Mouse (Mus musculus): Measurements from ENCODE around the gene Ubac2. TPM values are rescaled to one million over a fixed set of nuclear protein-coding genes. Genes with fewer than 3 reads are reported as not detected.

Ubac2 gene
- polyA plus RNA-seq, 1 experiment from 2014 or later: 43.2 TPM

DNA sequence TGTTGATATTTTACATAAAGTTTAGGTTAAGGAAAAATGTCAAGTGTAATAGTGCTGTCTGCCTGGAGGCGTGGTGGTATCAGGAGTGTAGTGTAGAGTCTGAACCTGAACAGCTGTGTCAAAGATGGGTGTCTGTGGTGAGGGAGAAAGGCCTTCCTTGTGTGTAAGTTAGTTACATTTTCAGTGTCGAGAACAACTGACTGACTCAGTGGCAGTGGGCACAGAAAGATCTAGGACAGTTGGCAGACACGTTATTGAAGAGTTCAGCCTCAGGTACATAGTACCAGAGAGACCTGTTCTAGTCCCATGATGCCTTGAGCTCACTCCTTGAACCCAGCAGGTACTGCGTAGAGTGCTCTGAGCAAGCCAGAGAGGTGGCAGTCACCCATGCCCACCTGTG is 87.0 kb downstream of the Ubac2 start:
- no peak overlapping the region for H3K9ac ChIP-seq (replicated peaks; ENCODE audit: low read depth)
- 85% methylated on average over 4 of the region's 4 CpGs for WGBS
- peaks cover 6% of the 10 kb centered on the region; the same call in 1 of the 2 replicates for H3K4me1 ChIP-seq (ENCODE audit: insufficient read depth, low read depth, low read length)
- no peaks in the 10 kb centered on the region for H3K27me3 ChIP-seq (replicated peaks; ENCODE audit: insufficient read depth, low read length)
- no peak overlapping the region for H3K4me2 ChIP-seq (replicated peaks; ENCODE audit: low read depth, low read length)
- H3K27ac ChIP-seq (ENCODE audit: low read length): no peak overlapping the region
- H3K4me3 ChIP-seq (ENCODE audit: low read depth, low read length): no peak overlapping the region
- H3K9me3 ChIP-seq (ENCODE audit: low read length): no peaks in the 10 kb centered on the region
- DNase-seq (ENCODE audit: low spot score) (no peak), ATAC-seq (no peak)
- no peaks in the 10 kb centered on the region for H3K36me3 ChIP-seq (ENCODE audit: insufficient read depth, low read length)
- TF ChIP-seq EP300 (IDR thresholded peaks at IDR 0.05): no peak
- TF ChIP-seq CTCF (IDR thresholded peaks at IDR 0.05): no peak

DNA sequence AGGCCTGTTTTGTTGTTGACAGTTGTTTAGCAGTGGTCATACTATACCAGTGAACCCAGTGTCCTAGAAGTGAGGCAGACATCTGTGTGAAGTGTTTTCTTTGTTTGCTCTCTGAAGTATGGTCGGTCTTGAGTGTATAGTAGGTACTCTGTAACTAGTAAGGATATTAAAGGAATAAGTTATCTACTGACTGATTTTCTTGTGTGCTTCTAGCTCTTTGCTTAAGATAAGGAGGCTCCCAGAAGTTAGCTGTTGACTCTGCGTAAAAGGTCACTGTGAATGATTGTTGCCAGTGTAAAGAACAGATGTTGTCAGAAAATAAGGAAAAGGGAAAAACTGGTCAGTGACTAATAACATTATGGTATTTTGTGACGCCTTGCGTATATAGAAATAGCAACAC is 88.7 kb downstream of the Ubac2 start:
- H3K27me3 ChIP-seq (replicated peaks; ENCODE audit: insufficient read depth, low read length): no peaks in the 10 kb centered on the region
- no peak overlapping the region for H3K4me3 ChIP-seq (ENCODE audit: low read depth, low read length)
- no peak overlapping the region for H3K27ac ChIP-seq (ENCODE audit: low read length)
- peaks cover 6% of the 10 kb centered on the region; the same call in 1 of the 2 replicates for H3K4me1 ChIP-seq (ENCODE audit: insufficient read depth, low read depth, low read length)
- DNase-seq (ENCODE audit: low spot score): no peak
- ATAC-seq: no peak
- no peaks in the 10 kb centered on the region for H3K36me3 ChIP-seq (ENCODE audit: insufficient read depth, low read length)
- WGBS: 67% methylated on average over 4 of the region's 4 CpGs
- TF ChIP-seq EP300 (IDR thresholded peaks at IDR 0.05) (no peak), CTCF (IDR thresholded peaks at IDR 0.05) (no peak)
- no peak overlapping the region for H3K4me2 ChIP-seq (replicated peaks; ENCODE audit: low read depth, low read length)
- no peaks in the 10 kb centered on the region for H3K9me3 ChIP-seq (ENCODE audit: low read length)
- H3K9ac ChIP-seq (replicated peaks; ENCODE audit: low read depth): no peak overlapping the region

DNA sequence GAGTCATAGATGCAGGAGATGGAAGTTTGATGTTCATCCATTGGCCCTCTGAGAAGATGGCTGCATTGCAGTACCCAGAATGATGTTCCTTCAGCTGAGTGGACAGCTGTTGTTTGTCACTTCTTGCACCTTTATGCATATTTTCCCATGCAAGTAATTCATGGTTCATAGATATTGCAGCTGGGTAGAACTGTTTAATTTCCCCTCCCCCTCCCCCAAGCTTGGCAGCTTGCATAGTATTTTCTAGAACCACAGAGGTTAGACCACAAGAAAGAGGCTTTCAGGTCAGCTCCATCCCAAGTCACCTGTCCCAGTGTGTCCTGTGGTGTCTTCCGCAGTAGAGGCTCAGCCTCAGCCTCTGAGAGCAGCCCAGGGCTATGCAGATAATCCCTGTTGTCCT is 92.0 kb downstream of the Ubac2 start:
- no peak overlapping the region for H3K27ac ChIP-seq (ENCODE audit: low read length)
- TF ChIP-seq EP300 (IDR thresholded peaks at IDR 0.05) (no peak), CTCF (IDR thresholded peaks at IDR 0.05) (no peak)
- 96% methylated on average over 1 of the region's 1 CpGs for WGBS
- H3K9me3 ChIP-seq (ENCODE audit: low read length): no peaks in the 10 kb centered on the region
- no peak overlapping the region for H3K9ac ChIP-seq (replicated peaks; ENCODE audit: low read depth)
- H3K27me3 ChIP-seq (replicated peaks; ENCODE audit: insufficient read depth, low read length): no peaks in the 10 kb centered on the region
- H3K4me1 ChIP-seq (ENCODE audit: insufficient read depth, low read depth, low read length): no peaks in the 10 kb centered on the region
- H3K4me2 ChIP-seq (replicated peaks; ENCODE audit: low read depth, low read length): no peak overlapping the region
- DNase-seq (ENCODE audit: low spot score) (no peak), ATAC-seq (no peak)
- no peaks in the 10 kb centered on the region for H3K36me3 ChIP-seq (ENCODE audit: insufficient read depth, low read length)
- no peak overlapping the region for H3K4me3 ChIP-seq (ENCODE audit: low read depth, low read length)

DNA sequence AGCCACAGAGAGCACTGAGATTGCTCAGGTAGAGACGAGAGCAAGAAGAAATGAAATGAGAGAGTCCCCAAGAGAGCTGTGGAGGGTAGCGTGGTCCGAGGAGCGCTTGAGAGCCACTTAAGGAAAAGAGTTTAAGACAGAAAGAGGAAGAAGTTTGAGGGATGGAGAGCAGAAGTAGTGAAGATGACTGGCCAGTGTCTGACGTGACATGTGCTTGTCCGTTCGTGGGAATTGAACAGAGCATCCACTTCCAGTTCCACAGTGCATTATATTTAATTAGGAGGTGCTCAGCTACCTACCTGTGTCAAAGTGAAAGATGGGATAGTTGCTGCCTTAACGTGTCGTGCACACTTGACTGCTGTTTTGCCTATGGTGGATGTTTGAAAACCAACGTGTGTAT is 94.7 kb downstream of the Ubac2 start:
- Histone ChIP-seq H3K27me3 (replicated peaks; ENCODE audit: insufficient read depth, low read length) (no peaks in the 10 kb centered on the region), H3K9me3 (ENCODE audit: low read length) (no peaks in the 10 kb centered on the region), H3K4me2 (replicated peaks; ENCODE audit: low read depth, low read length) (no peak overlapping the region), H3K4me1 (ENCODE audit: insufficient read depth, low read depth, low read length) (no peaks in the 10 kb centered on the region), H3K36me3 (ENCODE audit: insufficient read depth, low read length) (no peaks in the 10 kb centered on the region), H3K4me3 (ENCODE audit: low read depth, low read length) (no peak overlapping the region), H3K9ac (replicated peaks; ENCODE audit: low read depth) (no peak overlapping the region), H3K27ac (ENCODE audit: low read length) (no peak overlapping the region)
- no peak for ATAC-seq
- DNase-seq (ENCODE audit: low spot score): no peak
- TF ChIP-seq CTCF (IDR thresholded peaks at IDR 0.05): no peak
- TF ChIP-seq EP300 (IDR thresholded peaks at IDR 0.05): no peak
- 85% methylated on average over 10 of the region's 10 CpGs for WGBS

DNA sequence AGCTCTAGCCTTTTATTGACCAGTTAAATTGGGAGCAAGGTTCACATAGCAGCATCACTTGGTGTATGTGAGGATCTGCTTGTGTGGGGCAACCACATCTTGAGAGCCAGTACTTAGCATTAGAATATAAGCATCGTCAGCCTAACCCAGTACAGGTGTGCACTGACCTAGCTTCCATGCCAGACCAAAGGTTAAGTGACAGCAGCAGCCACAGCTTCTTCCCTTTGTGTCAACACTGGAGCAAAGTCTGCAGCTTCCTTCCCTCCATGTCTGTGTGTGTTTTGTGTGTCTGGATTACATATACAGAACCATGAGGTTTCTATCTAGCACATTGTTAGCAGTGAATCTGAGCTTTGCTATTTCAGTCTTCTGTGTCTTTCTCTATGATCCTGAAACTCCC is 103.1 kb downstream of the Ubac2 start:
- WGBS: 59% methylated on average over 1 of the region's 1 CpGs
- DNase-seq (ENCODE audit: low spot score) (no peak), ATAC-seq (no peak)
- Histone ChIP-seq H3K4me3 (ENCODE audit: low read depth, low read length) (no peak overlapping the region), H3K9me3 (ENCODE audit: low read length) (no peaks in the 10 kb centered on the region), H3K4me2 (replicated peaks; ENCODE audit: low read depth, low read length) (no peak overlapping the region), H3K9ac (replicated peaks; ENCODE audit: low read depth) (no peak overlapping the region), H3K36me3 (ENCODE audit: insufficient read depth, low read length) (no peaks in the 10 kb centered on the region), H3K27ac (ENCODE audit: low read length) (no peak overlapping the region), H3K4me1 (ENCODE audit: insufficient read depth, low read depth, low read length) (peaks cover 3% of the 10 kb centered on the region; the same call in 1 of the 2 replicates), H3K27me3 (replicated peaks; ENCODE audit: insufficient read depth, low read length) (no peaks in the 10 kb centered on the region)
- TF ChIP-seq CTCF (IDR thresholded peaks at IDR 0.05): no peak
- TF ChIP-seq EP300 (IDR thresholded peaks at IDR 0.05): no peak

DNA sequence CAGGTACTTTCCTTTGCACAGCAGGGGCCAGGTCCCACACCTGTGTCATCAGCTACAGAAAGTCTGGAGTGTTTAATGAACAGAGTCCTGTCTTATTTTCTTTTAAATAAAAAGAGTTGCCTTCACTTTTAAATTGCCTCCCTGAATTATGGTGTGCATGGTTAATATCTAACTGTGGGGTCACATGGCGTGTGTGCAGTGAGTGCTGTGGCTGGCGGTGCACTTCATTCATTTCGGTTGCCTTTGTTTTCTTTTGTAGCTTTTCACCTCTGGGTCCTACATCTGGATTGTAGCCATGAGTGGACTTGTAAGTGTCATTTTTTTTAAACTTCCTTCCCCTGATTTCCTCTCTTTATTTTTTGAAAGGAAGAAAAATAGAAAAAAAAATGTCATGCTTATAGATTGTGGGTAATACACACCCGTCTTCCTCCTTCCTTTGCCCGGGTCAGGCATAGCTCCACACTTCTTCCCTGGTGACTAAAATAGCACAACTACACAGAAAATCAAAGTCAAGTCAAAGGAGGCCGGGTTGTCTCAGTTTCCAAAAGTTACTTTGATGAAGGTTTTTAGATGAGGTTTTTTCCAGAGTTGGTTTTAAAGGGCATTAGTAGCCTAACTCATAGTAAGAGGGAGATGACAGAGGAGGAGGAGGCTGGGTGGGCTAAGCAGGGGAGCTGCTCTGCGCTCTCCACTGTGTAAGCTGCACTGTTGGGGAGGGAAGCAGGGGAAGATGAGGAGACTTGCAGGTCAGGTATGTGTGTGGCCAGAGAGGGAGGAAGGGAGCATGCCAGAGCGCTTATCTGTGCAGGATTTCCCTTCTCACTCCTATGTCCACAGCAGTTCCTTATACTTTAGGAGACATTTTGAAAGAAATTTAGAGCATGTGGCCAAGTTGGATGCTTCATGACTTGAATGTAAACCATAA is 104.9 kb downstream of the Ubac2 start:
- Histone ChIP-seq H3K4me3 (ENCODE audit: low read depth, low read length) (no peak overlapping the region), H3K9me3 (ENCODE audit: low read length) (no peaks in the 10 kb centered on the region), H3K36me3 (ENCODE audit: insufficient read depth, low read length) (no peaks in the 10 kb centered on the region), H3K4me2 (replicated peaks; ENCODE audit: low read depth, low read length) (no peak overlapping the region), H3K27me3 (replicated peaks; ENCODE audit: insufficient read depth, low read length) (no peaks in the 10 kb centered on the region), H3K27ac (ENCODE audit: low read length) (no peak overlapping the region), H3K4me1 (ENCODE audit: insufficient read depth, low read depth, low read length) (peaks cover 3% of the 10 kb centered on the region; the same call in 1 of the 2 replicates), H3K9ac (replicated peaks; ENCODE audit: low read depth) (no peak overlapping the region)
- no peak for TF ChIP-seq CTCF (IDR thresholded peaks at IDR 0.05)
- TF ChIP-seq EP300 (IDR thresholded peaks at IDR 0.05): no peak
- ATAC-seq: no peak
- DNase-seq (ENCODE audit: low spot score): no peak
- WGBS: 29% methylated on average over 8 of the region's 8 CpGs

Measured in lung, postnatal 0 days (tissue).